Mouse (Mus musculus) limb, embryonic 14.5 days (tissue): Measurements from ENCODE around the gene Fam47e. TPM values are rescaled to one million over a fixed set of nuclear protein-coding genes. Genes with fewer than 3 reads are reported as not detected.
A peak's percentile ranks its signal among the peaks of the same experiment; 100 is the strongest.

Experiments used
- ATAC-seq: fragments of 200-750 bp; cut with Nextera tagmentation; 2 replicates; pipeline ENCODE4 v1.8.0; 2017; ENCODE audit warnings: low read depth, moderate number of reproducible peaks, moderate TSS enrichment; ENCODE audit not compliant: low FRiP score
- DNase-seq: peaks from one replicate; pipeline ENCODE4 v3.0.0-alpha.2; 2015; ENCODE audit warnings: low spot score
- H3K27ac ChIP-seq: fragments of 300-500 bp; sonication (generic); replicated peaks from 2 replicates; pipeline ENCODE4 v1.5.1; 2014; ENCODE audit warnings: low read depth, mild to moderate bottlenecking, low read length, moderate library complexity, mixed read lengths
- H3K27me3 ChIP-seq: fragments of 300-500 bp; sonication (generic); 2 replicates; pipeline ENCODE4 v1.6.1; 2014; ENCODE audit warnings: low read length, mixed read lengths; ENCODE audit not compliant: control insufficient read depth, insufficient read depth
- H3K36me3 ChIP-seq: fragments of 300-500 bp; sonication (generic); 2 replicates; pipeline ENCODE4 v1.6.1; 2014; ENCODE audit warnings: mild to moderate bottlenecking, low read length, moderate library complexity, mixed read lengths; ENCODE audit not compliant: control insufficient read depth, insufficient read depth
- H3K4me1 ChIP-seq: fragments of 300-500 bp; sonication (generic); 2 replicates; pipeline ENCODE4 v1.6.1; 2014; ENCODE audit warnings: antibody characterized with exemption, low read length, mixed read lengths; ENCODE audit not compliant: control insufficient read depth, insufficient read depth
- H3K4me2 ChIP-seq: fragments of 300-500 bp; sonication (generic); replicated peaks from 2 replicates; pipeline ENCODE4 v1.6.1; 2014; ENCODE audit warnings: low read depth, mild to moderate bottlenecking, low read length, moderate library complexity; ENCODE audit not compliant: severe bottlenecking
- H3K4me3 ChIP-seq: fragments of 300-500 bp; sonication (generic); replicated peaks from 2 replicates; pipeline ENCODE4 v1.5.1; 2014; ENCODE audit warnings: low read length
- H3K9ac ChIP-seq: fragments of 300-500 bp; sonication (generic); 2 replicates; pipeline ENCODE4 v1.6.1; 2014; ENCODE audit warnings: mild to moderate bottlenecking, low read depth, low read length, moderate library complexity; ENCODE audit not compliant: severe bottlenecking
- H3K9me3 ChIP-seq: fragments of 300-500 bp; sonication (generic); 2 replicates; pipeline ENCODE4 v1.6.1; 2016; ENCODE audit warnings: low read length; ENCODE audit not compliant: control insufficient read depth
- POLR2A ChIP-seq: fragments of 200-500 bp; IDR thresholded peaks from 2 replicates; pipeline ENCODE4 v1.8.0; 2012; ENCODE audit warnings: inconsistent platforms, mild to moderate bottlenecking, moderate library complexity, borderline replicate concordance; ENCODE audit not compliant: insufficient read depth, insufficient read length; ENCODE audit errors: extremely low read depth
- WGBS: fragments of 180-500 bp; shearing (Covaris S2); extraction: QIAGEN DNeasy Blood & Tissue Kit; methylation state at CpG from one replicate; pipeline ENCODE4 v1.1.7; 2014; 5-methylcytosine and 5-hydroxymethylcytosine counted together
- polyA plus RNA-seq, 2 experiments: library from polyadenylated mRNA; depleted of rRNA in 1 of 2; stranded (reverse) in 1 of 2; unstranded in 1 of 2; fragments of >200 nt; fragmentation: Nextera tagmentation in 1 of 2; extraction: Ambion mirVana in 1 of 2; gene quantifications; 2 replicates each; pipeline versions ENCODE4 v1.2.1 to v1.2.3; 2012 to 2014

Fam47e gene
- polyA plus RNA-seq, 2 experiments: 0.09 TPM; not detected in 1

- Histone ChIP-seq H3K4me2 (no peak overlapping the region), H3K27me3 (no peaks in the 10 kb centered on the region), H3K27ac (no peak overlapping the region), H3K9ac (no peak overlapping the region), H3K4me3 (no peak overlapping the region), H3K36me3 (no peaks in the 10 kb centered on the region), H3K4me1 (no peaks in the 10 kb centered on the region), H3K9me3 (no peaks in the 10 kb centered on the region)
- no peak for TF ChIP-seq POLR2A
- ATAC-seq: 0 out of 2 replicates have a peak, but pooled peaks have one; percentile 37
- 32% methylated on average over 7 of the region's 7 CpGs for WGBS
- DNase-seq: peak; percentile 43
Observed at GRCm38 (mm10) chr5:92627896-92628295, 73.0 kb downstream of the Fam47e start.

DNA sequence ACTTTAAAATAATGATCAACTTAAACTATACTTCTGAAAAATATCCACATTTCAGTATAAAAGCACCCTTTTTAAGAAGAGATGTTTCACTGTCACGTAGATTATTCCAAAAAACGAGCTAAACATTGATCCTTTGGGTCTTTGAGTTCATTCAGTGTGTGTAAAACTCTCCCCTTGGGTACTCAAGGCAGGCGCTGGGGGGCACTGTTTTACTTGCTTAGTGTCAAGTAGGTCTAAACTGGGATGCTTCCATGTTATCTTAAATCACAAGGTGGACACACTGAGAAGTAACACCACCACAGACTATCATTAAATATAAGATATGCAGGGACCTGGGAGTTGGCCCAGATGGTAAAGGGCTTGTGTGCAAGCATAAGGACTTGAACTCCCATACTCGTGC is 78.7 kb downstream of the Fam47e start:
- ATAC-seq: no peak
- Histone ChIP-seq H3K4me3 (no peak overlapping the region), H3K4me1 (no peaks in the 10 kb centered on the region), H3K27me3 (no peaks in the 10 kb centered on the region), H3K4me2 (no peak overlapping the region), H3K27ac (no peak overlapping the region), H3K9ac (no peak overlapping the region), H3K36me3 (no peaks in the 10 kb centered on the region), H3K9me3 (no peaks in the 10 kb centered on the region)
- DNase-seq: no peak
- 61% methylated on average over 4 of the region's 4 CpGs for WGBS
- no peak for TF ChIP-seq POLR2A

DNA sequence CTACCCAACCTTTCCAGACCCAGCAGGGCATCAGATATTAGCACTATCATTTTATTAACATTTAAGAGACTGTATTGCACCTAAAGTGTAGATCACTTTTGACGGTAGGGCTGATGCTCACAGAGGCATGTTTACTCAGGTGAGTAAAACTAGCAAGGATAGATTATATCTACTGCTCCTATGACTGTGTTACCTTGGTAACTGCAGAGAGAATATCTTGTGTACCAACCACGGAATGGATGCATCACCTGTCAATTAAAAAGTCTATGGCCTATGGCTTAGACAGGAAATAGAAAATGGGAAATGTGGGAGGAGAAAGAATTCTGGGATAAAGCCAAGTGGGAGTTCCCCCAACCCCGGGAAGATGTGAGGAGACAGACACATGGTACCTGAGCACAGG is 80.0 kb downstream of the Fam47e start:
- no peak overlapping the region for H3K9ac ChIP-seq
- no peaks in the 10 kb centered on the region for H3K27me3 ChIP-seq
- no peak overlapping the region for H3K27ac ChIP-seq
- no peak overlapping the region for H3K4me2 ChIP-seq
- ATAC-seq: no peak
- H3K36me3 ChIP-seq: no peaks in the 10 kb centered on the region
- 78% methylated on average over 3 of the region's 3 CpGs for WGBS
- H3K9me3 ChIP-seq: no peaks in the 10 kb centered on the region
- H3K4me1 ChIP-seq: no peaks in the 10 kb centered on the region
- no peak for TF ChIP-seq POLR2A
- no peak for DNase-seq
- no peak overlapping the region for H3K4me3 ChIP-seq

GRCm38 (mm10) chr5:92635891-92636290 is 81.0 kb downstream of the Fam47e start:
- H3K4me2 ChIP-seq: no peak overlapping the region
- ATAC-seq: no peak
- H3K4me3 ChIP-seq: no peak overlapping the region
- WGBS: 85% methylated on average over 5 of the region's 5 CpGs
- H3K4me1 ChIP-seq: no peaks in the 10 kb centered on the region
- no peaks in the 10 kb centered on the region for H3K27me3 ChIP-seq
- no peak for DNase-seq
- no peaks in the 10 kb centered on the region for H3K9me3 ChIP-seq
- no peaks in the 10 kb centered on the region for H3K36me3 ChIP-seq
- H3K9ac ChIP-seq: no peak overlapping the region
- TF ChIP-seq POLR2A: no peak
- H3K27ac ChIP-seq: no peak overlapping the region

DNA sequence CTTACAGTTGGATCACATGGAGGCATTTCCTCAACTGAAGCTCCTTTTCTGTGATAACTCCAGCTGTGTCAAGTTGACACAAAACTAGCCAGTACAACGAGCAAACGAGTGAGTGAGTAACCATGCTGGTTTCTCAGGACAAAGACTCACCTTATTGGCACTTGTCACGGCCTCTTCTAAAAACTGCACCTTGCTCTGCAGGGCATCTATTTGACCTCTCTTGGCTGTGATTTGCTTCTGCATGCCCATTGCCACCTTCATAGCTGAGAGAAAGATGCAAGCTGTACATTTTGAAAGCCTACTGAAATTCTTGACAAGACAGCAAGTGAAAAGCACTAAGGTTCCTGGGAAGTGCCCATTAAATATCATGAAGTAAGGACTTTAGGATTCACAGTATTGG is 86.0 kb downstream of the Fam47e start:
- H3K27me3 ChIP-seq: no peaks in the 10 kb centered on the region
- H3K4me1 ChIP-seq: no peaks in the 10 kb centered on the region
- no peaks in the 10 kb centered on the region for H3K36me3 ChIP-seq
- no peak overlapping the region for H3K4me2 ChIP-seq
- ATAC-seq (no peak), DNase-seq (no peak)
- no peak for TF ChIP-seq POLR2A
- no peak overlapping the region for H3K9ac ChIP-seq
- H3K27ac ChIP-seq: no peak overlapping the region
- no peaks in the 10 kb centered on the region for H3K9me3 ChIP-seq
- H3K4me3 ChIP-seq: no peak overlapping the region
- WGBS: 87% methylated on average over 3 of the region's 3 CpGs

Other genes with a start within 250 kb of the Fam47e start
- gene Sdad1, start 244.6 kb upstream of the Fam47e start, polyA plus RNA-seq (2012; rRNA removed): 26.9 and 27.6 TPM in 2 replicates
- 40.3 and 44.2 TPM in 2 replicates for gene Sdad1, start 244.6 kb upstream of the Fam47e start, polyA plus RNA-seq (2014; fragmentation: Nextera tagmentation; extraction: Ambion mirVana)
- gene Cxcl9, start 227.0 kb upstream of the Fam47e start, polyA plus RNA-seq (2012; rRNA removed): 1.1 and 4.1 TPM in 2 replicates
- gene Cxcl9, start 227.0 kb upstream of the Fam47e start, polyA plus RNA-seq (2014; fragmentation: Nextera tagmentation; extraction: Ambion mirVana): 0.35 and 0.94 TPM in 2 replicates
- 5.9 and 9.6 TPM in 2 replicates for gene Art3, start 223.2 kb upstream of the Fam47e start, polyA plus RNA-seq (2012; rRNA removed)
- 6.8 and 7.7 TPM in 2 replicates for gene Art3, start 223.2 kb upstream of the Fam47e start, polyA plus RNA-seq (2014; fragmentation: Nextera tagmentation; extraction: Ambion mirVana)
- gene Cxcl10, start 206.2 kb upstream of the Fam47e start, polyA plus RNA-seq (2012; rRNA removed): 1.0 and 1.4 TPM in 2 replicates
- 0.51 and 0.98 TPM in 2 replicates for gene Cxcl10, start 206.2 kb upstream of the Fam47e start, polyA plus RNA-seq (2014; fragmentation: Nextera tagmentation; extraction: Ambion mirVana)
- 45.3 and 48.6 TPM in 2 replicates for gene Nup54, start 119.8 kb upstream of the Fam47e start, polyA plus RNA-seq (2012; rRNA removed)
- gene Nup54, start 119.8 kb upstream of the Fam47e start, polyA plus RNA-seq (2014; fragmentation: Nextera tagmentation; extraction: Ambion mirVana): 43.6 and 46.6 TPM in 2 replicates
- gene Scarb2, start 48.2 kb upstream of the Fam47e start, polyA plus RNA-seq (2012; rRNA removed): 29.1 and 30.1 TPM in 2 replicates
- gene Scarb2, start 48.2 kb upstream of the Fam47e start, polyA plus RNA-seq (2014; fragmentation: Nextera tagmentation; extraction: Ambion mirVana): 10.7 and 12.3 TPM in 2 replicates
- 12.2 and 14.6 TPM in 2 replicates for gene Stbd1, start 48.0 kb downstream of the Fam47e start, polyA plus RNA-seq (2012; rRNA removed)
- 21.7 and 27.8 TPM in 2 replicates for gene Stbd1, start 48.0 kb downstream of the Fam47e start, polyA plus RNA-seq (2014; fragmentation: Nextera tagmentation; extraction: Ambion mirVana)
- gene Ccdc158, start 120.2 kb downstream of the Fam47e start, polyA plus RNA-seq (2012; rRNA removed): 1.8 and 2.0 TPM in 2 replicates
- 1.5 and 1.6 TPM in 2 replicates for gene Ccdc158, start 120.2 kb downstream of the Fam47e start, polyA plus RNA-seq (2014; fragmentation: Nextera tagmentation; extraction: Ambion mirVana)
- gene Shroom3, start 128.4 kb downstream of the Fam47e start, polyA plus RNA-seq (2012; rRNA removed): 8.1 and 9.5 TPM in 2 replicates
- gene Shroom3, start 128.4 kb downstream of the Fam47e start, polyA plus RNA-seq (2014; fragmentation: Nextera tagmentation; extraction: Ambion mirVana): 3.5 and 4.4 TPM in 2 replicates